Mouse (Mus musculus) adrenal gland, postnatal 4 days (tissue): Measurements from ENCODE around the gene Tmem132e. TPM values are rescaled to one million over a fixed set of nuclear protein-coding genes. Genes with fewer than 3 reads are reported as not detected.

Source experiments
- DNase-seq, 2 experiments: peaks; one replicate each; pipeline ENCODE4 v3.0.0; 2021 to 2022; ENCODE audit warnings: low spot score in 2 of 2, mixed read lengths in 2 of 2
- total RNA-seq, 2 experiments: library from RNA; stranded (reverse); gene quantifications; 2 replicates each; pipeline ENCODE4 v1.2.3; 2021

The Tmem132e gene
- total RNA-seq, 2 experiments from 2014 or later, result 1.2 to 2.3 TPM

DNA sequence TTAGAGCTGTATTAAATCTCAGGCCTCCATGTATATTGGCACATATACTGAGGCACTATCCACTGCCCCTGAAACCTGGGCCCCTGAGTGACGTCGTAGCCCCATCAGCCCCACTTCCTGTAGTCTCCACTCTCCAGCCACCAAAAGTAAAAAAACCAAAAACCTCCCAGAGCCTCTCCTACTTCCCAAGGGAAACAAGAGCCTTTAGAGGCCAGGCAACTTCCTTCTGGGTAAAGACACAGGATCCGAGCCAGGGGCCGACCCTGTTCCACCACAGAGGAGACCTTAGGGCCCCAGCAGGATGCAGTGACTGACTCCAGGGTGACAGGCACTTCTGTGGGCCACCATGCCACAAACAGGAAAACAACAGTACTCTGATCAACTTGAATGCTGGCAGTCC lies 40.1 kb downstream of the Tmem132e start:
- no peak for DNase-seq

DNA sequence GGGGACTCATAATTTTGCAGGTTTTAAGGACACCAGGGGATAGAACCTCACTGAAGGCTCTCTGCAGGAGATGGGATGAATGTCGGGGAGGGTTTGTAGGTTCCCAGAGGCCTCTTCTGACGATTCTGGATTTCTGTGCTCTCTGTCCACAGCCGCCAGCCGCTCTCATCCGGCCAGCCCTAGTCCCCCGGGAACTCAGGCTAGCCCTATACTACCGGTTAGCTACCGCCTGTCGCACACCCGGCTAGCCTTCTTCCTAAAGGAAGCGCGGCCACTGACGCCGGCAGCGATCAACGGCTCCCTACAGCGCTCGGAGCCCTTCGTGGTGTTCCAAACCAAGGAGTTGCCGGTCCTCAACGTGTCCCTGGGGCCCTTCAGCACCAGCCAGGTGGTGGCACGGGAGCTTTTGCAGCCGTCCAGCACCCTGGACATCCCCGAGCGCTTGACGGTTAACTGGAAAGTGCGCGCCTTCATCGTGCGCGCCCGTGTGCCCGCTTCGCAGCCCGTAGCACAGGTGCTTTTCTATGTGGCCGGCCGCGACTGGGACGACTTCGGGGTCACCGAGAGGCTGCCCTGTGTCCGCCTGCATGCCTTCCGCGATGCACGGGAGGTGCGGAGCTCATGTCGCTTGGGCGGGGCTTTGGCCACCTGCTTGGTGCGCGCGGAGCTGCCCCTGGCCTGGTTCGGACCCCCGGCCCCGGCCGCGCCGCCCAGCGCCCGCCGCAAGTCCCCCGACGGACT lies 45.6 kb downstream of the Tmem132e start:
- DNase-seq, result no peak

DNA sequence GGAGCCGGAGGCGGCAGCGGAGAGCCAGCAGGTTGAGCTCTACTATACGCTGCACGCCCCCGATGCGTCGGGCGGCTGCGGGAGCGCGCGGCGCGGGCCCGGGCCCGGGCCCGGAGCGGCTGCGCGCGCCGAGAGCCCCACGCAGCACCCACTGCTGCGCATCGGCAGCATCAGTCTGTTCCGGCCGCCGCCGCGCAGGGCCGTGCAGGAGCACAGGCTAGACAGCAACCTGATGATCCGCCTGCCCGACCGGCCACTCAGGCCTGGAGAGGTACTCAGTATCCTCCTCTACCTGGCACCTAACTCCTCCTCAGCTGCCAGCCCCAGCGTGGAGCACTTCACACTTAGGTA lies 46.1 kb downstream of the Tmem132e start:
- DNase-seq, result no peak

DNA sequence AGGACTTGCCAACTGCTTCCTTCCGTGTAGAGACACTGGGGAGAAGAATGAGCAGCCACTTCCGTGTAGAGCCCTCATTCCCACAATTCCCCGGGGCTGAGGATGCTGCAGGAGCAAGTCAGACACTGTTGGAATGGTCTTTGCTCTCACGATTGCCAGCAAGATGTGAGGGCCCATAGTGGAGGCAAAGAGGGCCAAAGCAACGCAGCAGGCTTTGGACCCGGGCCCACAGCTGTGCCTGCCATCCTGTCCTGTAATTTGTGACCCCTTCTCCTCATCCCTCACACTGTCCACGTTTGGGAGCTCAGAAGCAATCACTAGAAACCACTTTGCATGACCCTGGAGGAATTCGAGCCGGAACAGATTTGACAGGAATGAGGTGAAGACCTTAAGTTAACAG lies 59.8 kb downstream of the Tmem132e start:
- DNase-seq, result no peak

DNA sequence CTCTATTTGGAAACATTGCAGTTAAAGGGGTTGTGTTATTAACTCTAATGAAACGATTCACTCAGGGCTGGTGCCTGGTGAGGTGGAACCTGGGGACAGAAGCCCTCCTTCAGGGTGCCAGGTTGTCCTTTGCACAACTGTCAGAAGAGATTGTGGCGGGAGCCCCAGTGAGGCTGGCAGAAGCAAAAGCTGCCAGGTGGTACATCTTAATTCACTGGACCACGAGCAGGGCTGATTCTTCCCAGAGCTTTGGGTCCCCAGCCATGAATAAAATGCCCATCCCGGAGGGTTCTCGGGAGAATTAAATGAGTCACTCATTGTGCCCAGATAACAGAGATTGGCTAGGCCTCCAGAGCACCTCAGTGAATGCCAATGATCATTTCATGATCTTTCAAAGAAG lies 63.8 kb downstream of the Tmem132e start:
- DNase-seq, result no peak

DNA sequence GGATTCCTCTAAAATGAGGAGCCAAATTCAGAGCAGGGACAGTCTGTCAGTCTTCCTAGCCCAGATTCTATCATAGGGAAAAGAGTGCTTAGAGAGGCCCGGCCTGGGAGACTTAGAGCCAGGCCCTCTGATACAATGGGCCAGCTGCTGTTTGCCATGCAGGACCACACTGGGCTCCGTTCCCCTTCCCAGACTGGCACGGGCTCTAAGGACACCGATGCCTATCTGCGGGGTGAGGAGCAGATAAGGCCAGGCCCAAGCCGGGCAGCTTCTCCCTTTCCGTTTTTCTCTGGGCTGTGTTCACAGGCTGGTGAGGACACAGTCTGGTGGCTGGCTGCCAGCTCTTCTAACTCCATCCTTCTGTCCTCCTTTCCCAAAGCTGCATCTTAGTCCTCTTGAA lies 64.5 kb downstream of the Tmem132e start:
- no peak for DNase-seq

DNA sequence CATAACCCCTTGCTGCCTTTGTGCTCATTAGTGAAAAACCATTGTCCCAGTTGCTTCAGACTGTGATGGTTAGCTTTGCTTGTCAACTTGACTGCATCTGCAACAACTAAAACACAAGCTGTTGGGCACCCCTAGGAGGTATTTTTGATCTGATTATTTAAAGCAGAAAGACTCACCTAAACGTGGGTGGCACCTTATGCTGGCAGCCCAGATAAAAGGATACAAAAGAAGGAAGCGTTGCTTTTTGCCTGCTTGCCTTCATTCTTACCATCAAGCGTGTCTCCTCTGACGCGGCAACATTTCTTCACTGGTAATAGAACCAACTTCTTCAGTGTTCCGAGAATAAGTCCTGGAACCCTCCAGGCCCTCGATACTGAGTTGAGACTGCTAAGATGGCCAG lies 72.6 kb downstream of the Tmem132e start:
- DNase-seq, result no peak

DNA sequence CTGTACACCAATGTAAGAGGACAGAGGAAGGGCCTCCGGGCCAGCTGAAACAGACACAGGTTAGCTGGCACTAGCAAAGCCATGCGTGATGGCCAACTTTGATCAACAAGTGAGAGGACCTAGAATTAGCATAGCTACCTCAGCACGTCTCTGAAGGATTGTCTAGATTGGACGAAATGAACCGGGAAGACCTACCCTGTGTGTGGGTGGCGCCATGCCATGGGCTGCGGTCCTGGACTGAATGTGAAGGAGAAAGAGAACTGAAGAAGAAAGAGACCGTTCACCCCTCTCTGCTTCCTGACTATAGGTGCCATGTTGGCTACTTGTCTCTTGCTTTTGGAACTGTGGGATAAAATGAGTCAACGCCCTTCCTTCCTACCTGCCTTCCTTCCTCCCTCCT lies 76.8 kb downstream of the Tmem132e start:
- no peak for DNase-seq

DNA sequence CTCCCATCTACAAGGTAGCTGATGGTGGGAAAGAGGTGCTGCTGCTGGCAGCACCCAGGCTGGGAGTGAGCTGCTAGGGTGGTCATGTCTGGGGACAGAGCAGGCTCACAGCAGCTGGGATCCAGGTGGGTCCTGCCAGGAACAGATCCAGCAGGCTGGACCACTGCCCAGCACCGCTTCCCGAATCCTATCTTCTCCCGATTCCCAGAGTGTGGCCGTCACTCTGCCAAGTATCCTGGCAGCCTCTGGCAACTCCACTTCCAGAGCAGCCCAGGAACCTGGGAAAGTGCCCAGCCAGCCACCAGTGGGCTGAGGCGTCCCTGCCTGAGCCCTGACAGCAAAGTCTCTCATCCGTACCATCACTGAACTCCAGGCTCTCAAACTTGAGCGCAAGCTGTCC lies 78.5 kb downstream of the Tmem132e start:
- no peak for DNase-seq

DNA sequence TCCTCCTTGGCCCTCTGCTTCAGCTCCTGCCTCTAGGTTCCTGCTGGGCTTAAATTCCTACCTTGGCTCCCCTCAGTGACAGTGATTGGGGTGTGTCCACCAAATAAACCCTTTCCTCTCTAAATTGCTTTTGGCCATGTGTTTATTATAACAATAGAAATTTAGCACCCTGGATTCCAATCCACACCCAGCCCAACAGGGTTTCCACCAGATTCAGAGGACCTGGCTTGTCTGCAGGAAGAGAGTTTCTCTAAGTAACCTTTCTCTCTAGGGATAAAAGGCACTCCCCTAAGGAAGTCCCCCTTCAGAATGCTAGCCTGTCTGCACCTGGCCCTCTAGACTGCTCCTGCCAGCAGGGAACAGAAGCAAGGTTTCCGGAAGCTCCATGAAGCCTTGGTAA lies 82.4 kb downstream of the Tmem132e start:
- no peak for DNase-seq

DNA sequence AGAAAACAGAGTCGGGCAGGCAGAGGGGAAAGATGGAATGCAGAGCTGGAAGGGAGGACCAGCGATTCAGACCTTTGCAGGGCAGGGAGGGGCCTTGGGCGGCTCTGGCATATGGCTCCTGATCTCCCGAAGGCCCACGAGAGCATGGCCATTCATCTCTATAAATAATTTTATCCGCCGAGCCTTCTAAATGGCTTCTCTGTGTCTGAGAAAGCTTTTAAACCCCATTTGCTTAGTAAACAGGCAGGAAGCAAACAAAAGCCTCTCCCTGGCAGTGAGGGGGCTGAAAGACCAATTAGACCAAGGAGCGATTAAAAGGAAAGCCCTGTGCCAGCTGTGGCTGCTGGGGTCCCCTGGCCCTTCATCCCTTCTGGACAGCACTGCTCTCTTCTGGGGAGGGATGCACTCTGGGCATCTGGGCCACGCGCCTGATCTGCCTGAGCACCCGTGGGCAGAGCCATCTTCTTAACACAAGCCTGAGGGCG lies 84.5 kb downstream of the Tmem132e start:
- DNase-seq, result no peak

DNA sequence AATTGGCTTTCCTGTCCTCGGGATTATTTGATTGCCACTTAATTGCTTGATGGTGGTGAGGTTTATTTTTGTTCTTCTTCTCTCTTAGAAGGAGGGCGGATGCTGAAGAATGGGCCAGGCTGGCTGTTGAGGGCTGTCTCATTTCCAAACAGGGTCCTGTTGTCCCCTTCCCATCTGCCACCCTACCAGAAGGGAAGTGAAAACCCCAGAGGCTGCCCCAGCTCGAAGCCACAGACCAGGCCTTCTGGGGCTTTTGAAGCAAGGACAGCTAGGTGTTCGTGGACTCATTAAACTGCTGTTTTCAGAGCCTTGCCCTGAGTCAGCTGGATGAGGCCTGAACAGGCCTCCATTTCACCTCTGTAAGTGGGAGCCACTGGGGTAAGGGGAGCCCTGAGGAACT lies 87.4 kb downstream of the Tmem132e start:
- DNase-seq, result no peak

DNA sequence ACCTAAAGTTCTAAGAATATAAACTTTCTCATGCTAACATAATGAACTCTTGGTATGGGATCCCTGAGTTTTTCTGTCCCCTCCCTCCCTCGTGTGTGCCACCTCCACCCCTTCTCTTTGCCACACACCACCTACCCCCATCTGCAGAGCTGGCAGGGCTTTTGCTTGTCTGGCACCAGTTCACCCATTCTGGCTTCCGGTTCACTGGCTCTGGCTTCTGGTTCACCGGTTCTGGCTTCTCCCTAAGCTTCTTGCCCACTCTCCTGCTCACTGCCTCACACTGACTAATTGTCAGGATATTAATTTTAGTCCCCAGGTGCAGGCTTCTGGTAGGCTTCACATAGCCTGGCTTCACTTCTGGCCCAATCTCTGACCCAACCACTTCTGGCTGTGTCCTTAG lies 88.7 kb downstream of the Tmem132e start:
- no peak for DNase-seq

DNA sequence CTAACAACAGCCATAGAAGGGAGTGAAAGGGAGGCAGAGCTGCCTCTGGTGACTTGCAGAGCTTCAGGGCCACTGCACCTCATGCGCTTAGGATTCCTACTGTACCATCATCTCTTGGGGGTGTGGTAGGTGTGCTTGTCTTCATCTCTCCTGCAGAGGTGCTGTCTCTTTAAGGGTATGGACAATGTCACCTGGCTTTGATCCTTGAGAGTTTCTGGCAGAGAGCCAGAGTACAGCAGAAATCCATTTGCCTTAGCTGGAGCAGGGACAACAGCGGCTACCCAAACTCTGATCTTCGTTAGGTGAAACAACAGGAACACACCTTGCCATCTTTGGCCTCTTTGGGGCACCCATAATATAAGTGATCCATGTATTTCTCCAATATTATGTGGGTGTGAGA lies 92.2 kb downstream of the Tmem132e start:
- DNase-seq, result no peak

DNA sequence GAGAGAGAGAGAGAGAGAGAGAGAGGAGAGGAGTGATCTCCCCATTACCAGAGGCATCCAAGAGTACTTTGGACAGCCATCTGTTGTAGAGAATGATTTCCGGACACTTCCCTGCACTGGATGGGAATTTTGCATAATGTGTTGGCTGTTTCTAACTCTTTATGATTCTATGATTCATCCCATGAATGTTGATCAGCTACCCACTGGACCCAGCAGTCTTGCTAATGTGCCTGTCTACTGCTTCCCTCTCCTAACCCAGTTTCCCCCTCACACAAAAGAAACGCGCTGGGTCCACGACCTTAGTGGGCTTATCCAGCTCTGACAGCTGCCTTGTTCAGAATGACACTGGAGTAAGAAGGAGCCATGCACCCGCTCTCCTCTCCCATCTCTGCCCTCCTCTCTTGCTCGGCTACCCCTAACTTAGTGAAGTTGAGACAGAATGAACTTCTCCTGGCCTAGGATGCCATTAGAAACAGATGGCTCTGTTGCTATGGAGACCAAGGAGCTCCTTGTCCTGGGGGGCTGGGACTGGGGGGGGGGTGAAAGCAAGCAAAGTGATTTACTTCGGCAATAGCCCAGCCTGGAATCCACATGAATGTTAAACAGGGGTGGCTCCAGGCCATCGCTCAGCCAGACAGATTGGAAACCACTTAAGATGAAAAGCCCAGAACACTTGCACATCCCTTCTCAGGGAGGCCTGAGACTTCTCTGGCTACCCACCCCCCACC lies 98.8 kb downstream of the Tmem132e start:
- DNase-seq, result no peak

DNA sequence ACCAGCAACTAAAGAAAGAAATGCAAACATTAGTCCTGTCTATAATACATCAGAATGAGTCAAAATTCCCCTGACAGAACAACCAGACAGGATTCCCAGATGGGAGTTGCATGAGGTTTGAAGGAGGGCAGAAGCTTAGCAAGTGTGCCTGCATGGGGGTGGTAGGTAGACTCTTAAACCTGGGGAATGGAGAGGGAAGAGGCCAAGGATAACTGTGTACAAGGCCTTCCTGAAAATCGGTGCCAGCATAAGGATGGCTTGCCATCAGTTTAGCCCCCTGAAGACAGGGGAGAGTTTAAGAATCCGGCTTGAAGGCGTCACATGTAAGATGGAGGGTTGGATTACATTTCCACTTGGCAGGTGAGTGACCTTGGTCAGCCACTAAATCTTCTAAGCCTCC lies 102.2 kb downstream of the Tmem132e start:
- DNase-seq, result no peak

Other genes with a start within 250 kb of the Tmem132e start
- gene Ccl1, start 83.2 kb upstream of the Tmem132e start, total RNA-seq, result not detected